Mouse (Mus musculus): ENCODE results near the gene Cacng8. TPM values are rescaled to one million over a fixed set of nuclear protein-coding genes. Genes with fewer than 3 reads are reported as not detected.

The Cacng8 gene
- polyA plus RNA-seq, 1 experiment: 0.11 TPM

DNA sequence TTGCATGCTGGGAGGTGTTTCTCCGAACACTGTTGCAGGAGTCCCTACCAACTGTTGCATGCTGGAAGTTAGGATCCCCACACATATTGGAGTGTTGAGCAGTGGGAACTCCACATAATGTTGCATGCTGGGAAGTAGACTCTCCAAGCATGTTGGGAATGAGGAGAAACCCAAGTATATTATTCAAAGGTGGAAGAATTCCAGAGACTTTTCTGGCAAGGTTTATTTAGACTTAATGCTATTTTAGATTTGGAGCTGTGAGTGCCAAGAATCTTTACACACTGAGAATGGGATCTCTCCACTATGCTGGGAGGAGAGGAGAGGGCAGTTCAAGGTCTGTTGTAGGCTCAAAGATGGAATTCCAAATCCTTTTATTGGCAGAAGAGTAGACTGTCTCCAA, 41.6 kb downstream of the Cacng8 start:
- Histone ChIP-seq H3K4me1 (ENCODE audit: control insufficient read depth, insufficient read depth, low read length) (no peaks in the 10 kb centered on the region), H3K27me3 (replicated peaks; ENCODE audit: control insufficient read depth, insufficient read depth, low read length) (no peaks in the 10 kb centered on the region), H3K36me3 (ENCODE audit: control insufficient read depth, insufficient read depth, low read length) (no peaks in the 10 kb centered on the region), H3K27ac (ENCODE audit: insufficient read depth, low read depth, low read length) (no peak overlapping the region), H3K4me3 (ENCODE audit: insufficient read depth, low read depth, low read length) (no peak overlapping the region)
- DNase-seq: no peak
- TF ChIP-seq CTCF (conservative IDR thresholded peaks at IDR 0.05; ENCODE audit: insufficient read depth, insufficient read length, low read depth, low read length) (no peak), POLR2A (IDR thresholded peaks at IDR 0.05; ENCODE audit: low read depth, low read length) (no peak)
- WGBS: 86% methylated on average over 1 of the region's 1 CpGs

DNA sequence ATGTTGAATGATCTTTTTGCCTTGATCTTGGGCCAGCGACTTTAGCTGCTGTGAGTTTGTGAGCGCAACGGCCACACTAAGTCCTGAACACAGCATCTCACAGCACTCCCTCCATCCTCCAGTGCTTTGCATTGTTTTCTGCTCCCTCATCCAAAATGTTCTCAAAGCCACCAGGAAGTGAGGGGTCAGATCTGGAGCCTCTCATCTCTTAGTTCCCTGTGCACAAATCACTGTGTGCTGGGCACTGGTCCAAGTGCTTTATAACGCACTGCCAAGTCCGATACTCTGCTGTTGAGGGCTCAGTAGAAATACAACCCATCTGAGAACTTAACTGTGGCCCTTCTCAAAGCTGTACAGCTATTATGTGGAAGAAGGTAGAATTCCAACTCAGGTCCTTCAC, 47.5 kb downstream of the Cacng8 start:
- peak; percentile 21 for DNase-seq
- Histone ChIP-seq H3K27ac (ENCODE audit: insufficient read depth, low read depth, low read length) (no peak overlapping the region), H3K27me3 (replicated peaks; ENCODE audit: control insufficient read depth, insufficient read depth, low read length) (no peaks in the 10 kb centered on the region), H3K4me3 (ENCODE audit: insufficient read depth, low read depth, low read length) (no peak overlapping the region), H3K36me3 (ENCODE audit: control insufficient read depth, insufficient read depth, low read length) (no peaks in the 10 kb centered on the region), H3K4me1 (ENCODE audit: control insufficient read depth, insufficient read depth, low read length) (no peaks in the 10 kb centered on the region)
- TF ChIP-seq POLR2A (IDR thresholded peaks at IDR 0.05; ENCODE audit: low read depth, low read length) (no peak), CTCF (conservative IDR thresholded peaks at IDR 0.05; ENCODE audit: insufficient read depth, insufficient read length, low read depth, low read length) (no peak)
- WGBS: 31% methylated on average over 5 of the region's 5 CpGs

DNA sequence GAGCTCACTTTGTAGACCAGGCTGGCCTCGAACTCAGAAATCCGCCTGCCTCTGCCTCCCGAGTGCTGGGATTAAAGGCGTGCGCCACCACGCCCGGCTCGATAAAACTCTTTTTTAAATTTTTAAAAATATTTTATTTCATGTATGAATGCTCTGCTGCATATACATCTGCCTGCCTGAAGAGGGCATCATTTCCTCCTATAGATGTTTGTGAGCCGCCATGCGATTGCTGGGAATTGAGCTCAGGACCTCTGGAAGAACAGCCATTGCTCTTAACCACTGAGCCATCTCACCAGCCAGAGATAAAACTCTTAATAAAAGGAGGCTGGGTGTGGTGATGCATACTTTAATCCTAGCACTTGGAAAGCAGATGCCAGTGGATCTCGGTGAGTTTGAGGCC, 49.5 kb downstream of the Cacng8 start:
- Histone ChIP-seq H3K4me3 (ENCODE audit: insufficient read depth, low read depth, low read length) (no peak overlapping the region), H3K4me1 (ENCODE audit: control insufficient read depth, insufficient read depth, low read length) (no peaks in the 10 kb centered on the region), H3K36me3 (ENCODE audit: control insufficient read depth, insufficient read depth, low read length) (no peaks in the 10 kb centered on the region), H3K27ac (ENCODE audit: insufficient read depth, low read depth, low read length) (no peak overlapping the region), H3K27me3 (replicated peaks; ENCODE audit: control insufficient read depth, insufficient read depth, low read length) (no peaks in the 10 kb centered on the region)
- no peak for TF ChIP-seq CTCF (conservative IDR thresholded peaks at IDR 0.05; ENCODE audit: insufficient read depth, insufficient read length, low read depth, low read length)
- TF ChIP-seq POLR2A (IDR thresholded peaks at IDR 0.05; ENCODE audit: low read depth, low read length): no peak
- no peak for DNase-seq
- 87% methylated on average over 11 of the region's 11 CpGs for WGBS

DNA sequence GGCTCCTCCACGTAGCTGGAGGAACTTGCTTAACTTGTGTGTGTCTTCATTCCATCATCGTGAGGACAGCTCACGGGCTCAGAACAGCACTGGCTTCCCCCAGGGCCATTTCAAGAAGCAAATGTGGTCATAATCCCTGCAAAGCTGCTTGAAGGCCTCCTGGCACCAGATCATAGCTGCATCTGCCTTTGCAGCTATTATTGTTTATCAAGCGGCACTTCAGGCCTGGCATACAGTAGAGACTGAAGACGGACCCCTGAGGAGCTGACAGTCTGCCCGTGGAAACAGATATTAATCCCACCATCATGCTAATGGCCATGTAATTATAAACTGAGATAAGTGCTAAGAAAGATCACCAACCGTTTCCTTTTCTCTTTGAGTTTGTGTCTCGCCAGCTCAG, 50.0 kb downstream of the Cacng8 start:
- WGBS: 79% methylated on average over 8 of the region's 8 CpGs
- no peak for DNase-seq
- Histone ChIP-seq H3K36me3 (ENCODE audit: control insufficient read depth, insufficient read depth, low read length) (no peaks in the 10 kb centered on the region), H3K27me3 (replicated peaks; ENCODE audit: control insufficient read depth, insufficient read depth, low read length) (no peaks in the 10 kb centered on the region), H3K4me3 (ENCODE audit: insufficient read depth, low read depth, low read length) (no peak overlapping the region), H3K27ac (ENCODE audit: insufficient read depth, low read depth, low read length) (no peak overlapping the region), H3K4me1 (ENCODE audit: control insufficient read depth, insufficient read depth, low read length) (no peaks in the 10 kb centered on the region)
- TF ChIP-seq CTCF (conservative IDR thresholded peaks at IDR 0.05; ENCODE audit: insufficient read depth, insufficient read length, low read depth, low read length): no peak
- no peak for TF ChIP-seq POLR2A (IDR thresholded peaks at IDR 0.05; ENCODE audit: low read depth, low read length)

DNA sequence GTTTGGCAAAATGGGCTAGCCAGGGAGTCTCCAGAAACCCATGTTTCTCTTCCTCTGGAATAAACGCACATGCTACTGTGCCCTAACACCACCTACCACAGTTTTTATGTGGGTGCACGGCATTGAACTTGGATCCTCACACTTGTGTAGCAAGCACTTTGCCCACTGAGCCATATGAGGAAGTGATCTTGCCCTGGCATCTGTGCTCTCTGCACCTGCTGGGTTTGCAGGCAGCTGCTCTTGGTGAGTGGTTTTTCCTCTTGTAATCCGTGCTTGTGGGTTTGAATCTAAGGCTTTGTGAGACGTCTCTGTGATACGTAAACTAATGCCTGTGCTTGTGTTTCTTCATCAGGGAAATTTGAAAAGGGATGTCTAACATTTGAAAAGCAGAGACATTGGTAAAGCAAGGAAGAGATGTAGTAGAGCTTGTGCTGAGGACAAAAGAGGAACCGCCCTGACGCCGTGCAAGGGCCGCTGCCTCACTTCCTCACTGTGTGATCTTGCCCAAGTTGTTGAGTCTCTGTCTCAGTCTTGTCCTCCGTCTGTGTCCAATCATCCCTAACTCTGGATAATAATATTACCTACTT, 52.1 kb downstream of the Cacng8 start:
- TF ChIP-seq POLR2A (IDR thresholded peaks at IDR 0.05; ENCODE audit: low read depth, low read length) (no peak), CTCF (conservative IDR thresholded peaks at IDR 0.05; ENCODE audit: insufficient read depth, insufficient read length, low read depth, low read length) (no peak)
- no peak for DNase-seq
- Histone ChIP-seq H3K4me3 (ENCODE audit: insufficient read depth, low read depth, low read length) (no peak overlapping the region), H3K4me1 (ENCODE audit: control insufficient read depth, insufficient read depth, low read length) (no peaks in the 10 kb centered on the region), H3K36me3 (ENCODE audit: control insufficient read depth, insufficient read depth, low read length) (no peaks in the 10 kb centered on the region), H3K27ac (ENCODE audit: insufficient read depth, low read depth, low read length) (no peak overlapping the region), H3K27me3 (replicated peaks; ENCODE audit: control insufficient read depth, insufficient read depth, low read length) (no peaks in the 10 kb centered on the region)
- WGBS: 79% methylated on average over 10 of the region's 10 CpGs

DNA sequence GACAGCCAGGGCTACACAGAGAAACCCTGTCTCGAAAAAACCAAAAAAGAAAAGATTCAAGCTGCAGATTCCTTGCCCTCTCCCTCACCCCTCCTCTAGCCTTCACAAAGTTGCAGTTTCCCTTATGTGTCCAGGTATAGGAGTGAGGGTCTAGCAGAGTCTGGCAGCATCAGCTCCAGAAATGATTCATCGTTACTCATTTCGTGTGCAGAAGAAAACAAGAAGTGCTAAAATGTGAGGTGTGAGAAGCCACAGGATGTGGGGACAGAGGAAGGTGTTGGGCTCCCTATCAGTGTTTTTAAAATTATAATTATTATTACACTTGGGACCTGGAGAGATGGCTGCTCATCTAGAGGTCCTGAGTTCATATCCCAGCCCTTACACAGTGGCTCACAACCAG, 54.2 kb downstream of the Cacng8 start:
- no peak for DNase-seq
- no peak overlapping the region for H3K27ac ChIP-seq (ENCODE audit: insufficient read depth, low read depth, low read length)
- WGBS: 70% methylated on average over 3 of the region's 3 CpGs
- H3K27me3 ChIP-seq (replicated peaks; ENCODE audit: control insufficient read depth, insufficient read depth, low read length): no peaks in the 10 kb centered on the region
- TF ChIP-seq CTCF (conservative IDR thresholded peaks at IDR 0.05; ENCODE audit: insufficient read depth, insufficient read length, low read depth, low read length) (no peak), POLR2A (IDR thresholded peaks at IDR 0.05; ENCODE audit: low read depth, low read length) (no peak)
- no peak overlapping the region for H3K4me3 ChIP-seq (ENCODE audit: insufficient read depth, low read depth, low read length)
- H3K4me1 ChIP-seq (ENCODE audit: control insufficient read depth, insufficient read depth, low read length): no peaks in the 10 kb centered on the region
- no peaks in the 10 kb centered on the region for H3K36me3 ChIP-seq (ENCODE audit: control insufficient read depth, insufficient read depth, low read length)

DNA sequence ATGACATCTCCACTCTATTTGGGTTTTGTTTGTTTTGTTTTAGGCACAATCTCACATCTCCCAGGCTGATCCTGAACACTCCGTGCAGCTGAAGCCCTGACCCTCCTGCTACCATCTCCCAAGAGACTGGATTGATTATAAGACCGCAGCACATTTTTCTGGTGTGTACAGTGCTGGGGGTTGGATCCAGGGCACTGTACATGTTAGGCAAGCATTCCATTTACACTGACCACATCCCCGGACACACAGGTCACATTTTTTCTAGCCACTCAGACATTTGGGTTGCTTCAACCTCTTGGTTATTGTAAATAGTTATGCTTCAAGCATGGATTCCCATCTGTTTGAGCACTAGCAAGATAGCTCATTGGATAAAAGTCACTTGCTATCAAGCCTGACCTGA, 56.1 kb downstream of the Cacng8 start:
- DNase-seq: peak; percentile 31
- no peaks in the 10 kb centered on the region for H3K4me1 ChIP-seq (ENCODE audit: control insufficient read depth, insufficient read depth, low read length)
- H3K36me3 ChIP-seq (ENCODE audit: control insufficient read depth, insufficient read depth, low read length): no peaks in the 10 kb centered on the region
- no peaks in the 10 kb centered on the region for H3K27me3 ChIP-seq (replicated peaks; ENCODE audit: control insufficient read depth, insufficient read depth, low read length)
- 69% methylated on average over 3 of the region's 3 CpGs for WGBS
- no peak overlapping the region for H3K27ac ChIP-seq (ENCODE audit: insufficient read depth, low read depth, low read length)
- H3K4me3 ChIP-seq (ENCODE audit: insufficient read depth, low read depth, low read length): no peak overlapping the region
- TF ChIP-seq CTCF (conservative IDR thresholded peaks at IDR 0.05; ENCODE audit: insufficient read depth, insufficient read length, low read depth, low read length) (no peak), POLR2A (IDR thresholded peaks at IDR 0.05; ENCODE audit: low read depth, low read length) (no peak)
